Mouse (Mus musculus): ENCODE data around the gene Csrnp3.
"Not testable (repeated sequence)": the region's sequence is repeated elsewhere in the genome, so short reads cannot be mapped to it uniquely, and the experiment has no call there.

Gene Csrnp3

GRCm38 (mm10) chr2:65845551-65845950, at the start of gene Csrnp3:
Gene Csrnp3, plus strand, starts transcription at chr2:65845767.
- peak; percentile 80 for DNase-seq

GRCm38 (mm10) chr2:65801054-65801709, 44.4 kb upstream of the Csrnp3 start:
- no peak for DNase-seq

- no peak for DNase-seq
Observed at GRCm38 (mm10) chr2:65806556-65806955, 39.0 kb upstream of the Csrnp3 start.

GRCm38 (mm10) chr2:65811203-65811602, 34.4 kb upstream of the Csrnp3 start:
- DNase-seq: not testable (repeated sequence)

GRCm38 (mm10) chr2:65818080-65818796, 27.3 kb upstream of the Csrnp3 start:
- no peak for DNase-seq

GRCm38 (mm10) chr2:65820114-65820769, 25.3 kb upstream of the Csrnp3 start:
- DNase-seq: no peak

GRCm38 (mm10) chr2:65826314-65826713, 19.3 kb upstream of the Csrnp3 start:
- DNase-seq: no peak

GRCm38 (mm10) chr2:65826801-65827200, 18.8 kb upstream of the Csrnp3 start:
- no peak for DNase-seq

- no peak for DNase-seq
Observed at GRCm38 (mm10) chr2:65828699-65829098, 16.9 kb upstream of the Csrnp3 start.

- DNase-seq: peak; percentile 11 to 52
Observed at GRCm38 (mm10) chr2:65832738-65833395, 12.7 kb upstream of the Csrnp3 start.

GRCm38 (mm10) chr2:65833421-65833820, 12.1 kb upstream of the Csrnp3 start:
- peak in 1 of 2 experiments; percentile 7 for DNase-seq

- no peak for DNase-seq
Observed at GRCm38 (mm10) chr2:65841606-65842005, 4.0 kb upstream of the Csrnp3 start.

GRCm38 (mm10) chr2:65842356-65842755, 3.2 kb upstream of the Csrnp3 start:
- DNase-seq: no peak

- peak; percentile 6 to 36 for DNase-seq
Observed at GRCm38 (mm10) chr2:65846000-65846755, 611 bp downstream of the Csrnp3 start.

- peak in 1 of 2 experiments; percentile 15 for DNase-seq
Observed at GRCm38 (mm10) chr2:65847463-65848110, 2.0 kb downstream of the Csrnp3 start.

GRCm38 (mm10) chr2:65848706-65849105, 3.1 kb downstream of the Csrnp3 start:
- no peak for DNase-seq

- not testable (repeated sequence) for DNase-seq
Observed at GRCm38 (mm10) chr2:65850282-65850681, 4.7 kb downstream of the Csrnp3 start.

GRCm38 (mm10) chr2:65856791-65857190, 11.2 kb downstream of the Csrnp3 start:
- no peak for DNase-seq

GRCm38 (mm10) chr2:65859767-65860727, 14.5 kb downstream of the Csrnp3 start:
- DNase-seq: no peak

- no peak for DNase-seq
Observed at GRCm38 (mm10) chr2:65864778-65865339, 19.3 kb downstream of the Csrnp3 start.

Data from cerebellum, postnatal 14 days (tissue).